Mouse (Mus musculus): ENCODE results near the gene Galnt18. TPM values are rescaled to one million over a fixed set of nuclear protein-coding genes. Genes with fewer than 3 reads are reported as not detected.

Gene Galnt18
- total RNA-seq, 1 experiment from 2014 or later, result not detected

DNA sequence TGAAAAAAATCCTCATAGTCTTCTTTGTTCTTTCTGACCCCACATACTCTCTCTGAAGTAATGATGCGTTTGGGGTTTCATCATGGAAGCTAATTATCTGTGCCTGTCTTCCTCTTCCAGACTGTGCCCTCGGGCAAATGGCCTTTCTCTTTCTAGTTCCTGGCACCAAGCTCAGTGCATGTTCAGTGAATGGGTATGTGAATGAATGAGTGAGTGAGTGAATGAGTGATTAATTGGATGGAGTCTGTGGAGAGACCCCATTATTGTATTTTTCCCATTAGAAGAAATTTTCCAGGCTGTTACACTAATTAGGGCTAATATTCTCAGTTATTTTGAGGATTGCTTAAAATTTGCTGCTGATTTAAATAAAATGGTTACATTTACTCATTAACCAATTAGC is 279.2 kb downstream of the Galnt18 start:
- no peak for ATAC-seq (replicated peaks; ENCODE audit: low read depth, poor library complexity, severe bottlenecking)

DNA sequence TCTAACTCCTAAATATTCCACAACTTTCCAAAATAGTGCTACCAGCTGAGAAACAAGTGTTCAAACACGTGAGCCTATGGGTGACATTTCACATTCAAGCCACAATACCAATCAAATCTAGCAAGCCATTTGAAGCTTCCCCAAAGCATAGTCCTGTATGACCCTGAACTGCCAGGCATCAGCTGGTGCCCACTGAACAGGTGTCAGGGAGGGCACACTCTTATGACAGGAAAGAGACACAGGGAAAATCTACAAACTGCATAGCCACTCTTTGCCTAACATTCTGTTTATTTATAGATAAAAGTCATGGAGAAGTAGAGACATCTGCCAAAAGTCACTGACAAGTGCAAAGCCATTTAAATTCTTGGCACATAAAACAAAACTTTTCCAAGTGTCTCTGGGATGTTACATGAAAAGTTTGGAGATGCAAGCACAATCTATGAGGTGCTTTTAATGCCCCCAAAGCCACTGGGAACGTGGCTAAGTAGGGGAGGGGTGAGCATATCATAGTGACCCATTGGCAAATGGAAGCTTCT is 280.5 kb downstream of the Galnt18 start:
- no peak for ATAC-seq (replicated peaks; ENCODE audit: low read depth, poor library complexity, severe bottlenecking)

DNA sequence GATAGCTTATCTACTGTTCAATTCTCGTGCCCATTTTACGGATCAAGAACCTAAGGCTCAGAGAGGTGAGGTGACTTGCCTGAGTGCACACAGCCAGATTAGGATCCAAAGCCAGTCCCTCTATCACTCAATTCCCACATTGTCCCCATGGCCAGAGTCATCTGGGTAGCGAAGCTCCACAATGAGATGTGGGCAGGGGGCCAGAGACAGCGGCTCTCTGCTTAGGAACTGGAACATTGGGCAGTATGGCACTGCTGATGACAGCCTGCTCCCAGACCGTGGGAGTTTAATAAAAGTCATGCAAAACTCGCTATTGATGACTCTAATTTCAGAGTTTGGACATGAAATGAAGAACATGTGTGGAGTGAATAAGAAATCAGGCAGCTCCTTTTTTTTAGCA is 282.6 kb downstream of the Galnt18 start:
- ATAC-seq (replicated peaks; ENCODE audit: low read depth, poor library complexity, severe bottlenecking), result no peak

DNA sequence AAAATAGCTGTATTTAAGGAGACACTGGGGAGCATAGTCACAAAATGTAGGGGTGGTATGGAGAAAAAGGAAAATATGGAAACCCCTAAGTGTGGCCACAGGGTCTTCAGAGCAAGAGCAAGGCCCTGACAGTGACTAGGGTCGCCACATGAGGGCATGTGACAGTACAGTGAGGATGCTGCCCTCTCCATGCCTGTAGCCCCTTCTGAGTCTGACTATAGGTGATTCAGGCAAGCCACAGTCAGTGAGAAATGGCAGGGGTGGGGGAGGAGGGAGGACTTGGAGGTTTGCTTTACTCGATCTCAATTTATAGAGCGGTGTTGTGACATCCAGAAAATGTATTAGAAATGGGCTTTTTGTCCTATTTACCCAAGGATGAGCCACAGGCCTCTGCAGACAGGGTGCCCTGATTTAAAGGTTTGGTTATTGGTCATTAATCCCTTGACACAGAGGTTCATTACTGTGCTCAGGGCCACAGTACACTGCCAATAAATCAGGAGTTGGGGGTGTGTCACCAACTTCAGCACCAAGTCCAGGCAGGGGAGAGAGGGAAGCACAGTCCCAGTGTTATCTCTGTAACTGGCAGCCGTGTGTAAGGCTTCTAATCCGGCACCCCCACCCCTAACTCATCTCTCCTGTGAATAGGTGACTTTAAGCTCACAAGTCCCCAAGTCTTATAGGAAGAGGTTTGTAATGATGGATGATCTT is 287.4 kb downstream of the Galnt18 start:
- no peak for ATAC-seq (replicated peaks; ENCODE audit: low read depth, poor library complexity, severe bottlenecking)

DNA sequence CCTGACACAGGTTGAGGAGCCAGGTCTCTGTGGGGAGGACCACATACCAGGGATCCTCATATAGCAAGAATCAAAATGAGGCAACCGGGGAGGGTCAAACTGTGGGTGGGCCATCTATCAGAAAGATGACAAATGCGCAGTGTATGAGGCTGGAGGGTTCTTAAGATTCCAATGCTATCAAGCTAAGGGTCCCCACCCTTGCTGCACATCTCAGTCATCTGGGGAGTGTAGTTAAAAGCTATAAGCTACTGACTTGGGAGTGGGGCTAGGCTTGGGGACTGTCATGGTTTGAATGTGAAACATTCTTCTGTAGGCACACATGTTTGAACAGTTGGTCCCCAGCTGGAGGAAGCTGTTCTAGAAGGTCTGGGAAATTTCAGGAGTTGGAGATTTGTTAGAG is 288.2 kb downstream of the Galnt18 start:
- ATAC-seq (replicated peaks; ENCODE audit: low read depth, poor library complexity, severe bottlenecking), result no peak

DNA sequence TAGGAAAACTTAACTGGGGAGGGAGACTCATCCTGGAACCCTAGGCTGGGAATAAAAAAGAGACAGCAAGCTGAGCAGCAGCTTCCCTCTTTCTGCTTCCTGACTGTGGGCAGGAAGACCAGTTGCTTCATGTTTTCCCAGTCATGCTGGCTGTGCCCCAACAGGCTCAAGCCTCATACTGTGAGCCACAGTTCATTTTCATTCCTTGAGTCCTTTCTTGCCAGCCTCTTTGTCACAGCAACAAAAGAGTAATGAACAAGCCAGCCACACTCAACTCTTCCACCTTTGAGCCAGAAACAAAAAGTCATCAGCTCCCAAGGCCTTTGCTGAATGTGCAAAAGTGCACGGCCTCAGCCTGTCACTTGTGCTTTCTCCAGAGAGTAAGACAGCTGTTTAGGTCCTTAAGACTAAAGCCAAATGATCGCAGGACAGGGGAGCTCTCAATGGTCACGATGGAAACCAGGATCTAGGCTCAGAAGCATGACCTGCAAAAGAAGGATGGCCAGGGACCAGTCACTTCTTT is 292.9 kb downstream of the Galnt18 start:
- ATAC-seq (replicated peaks; ENCODE audit: low read depth, poor library complexity, severe bottlenecking), result no peak

DNA sequence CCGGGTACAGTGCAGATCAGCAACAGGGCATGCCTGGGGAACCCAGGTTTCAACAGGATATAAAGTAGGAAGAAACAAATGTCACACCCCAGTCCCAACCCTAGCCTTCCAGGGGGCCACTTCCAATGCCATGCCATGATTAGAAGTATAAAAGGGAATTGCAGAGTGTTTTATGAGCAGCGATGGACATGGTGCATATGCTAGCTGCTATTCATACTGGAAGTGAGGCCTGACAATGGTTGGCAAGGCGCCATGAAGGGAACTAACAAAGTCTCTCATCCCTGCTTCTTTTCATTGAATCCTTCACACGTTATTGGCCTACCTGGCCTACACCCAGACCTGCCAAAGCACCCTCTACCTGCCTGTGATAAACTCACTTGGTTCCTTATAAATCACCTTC is 295.9 kb downstream of the Galnt18 start:
- ATAC-seq (replicated peaks; ENCODE audit: low read depth, poor library complexity, severe bottlenecking), result no peak

DNA sequence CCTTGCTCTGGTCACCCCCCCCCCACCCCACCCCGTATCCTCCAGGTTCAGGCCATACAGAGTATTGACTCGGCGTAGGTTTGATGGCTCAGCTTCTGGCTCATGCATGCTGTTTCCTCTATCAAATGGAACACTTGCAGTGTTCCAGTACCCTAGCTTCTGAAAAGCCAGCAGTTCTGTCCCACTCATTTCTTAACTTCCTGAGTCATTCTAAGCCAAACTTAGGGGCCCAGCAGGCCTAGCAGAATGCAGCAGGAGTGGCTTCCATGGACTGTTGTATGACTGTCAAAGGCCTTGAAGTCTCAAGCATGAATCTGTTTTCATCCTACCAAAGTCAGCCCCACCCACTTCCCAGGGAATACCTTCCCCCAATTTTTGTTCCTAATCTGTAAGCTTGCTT is 296.5 kb downstream of the Galnt18 start:
- no peak for ATAC-seq (replicated peaks; ENCODE audit: low read depth, poor library complexity, severe bottlenecking)

DNA sequence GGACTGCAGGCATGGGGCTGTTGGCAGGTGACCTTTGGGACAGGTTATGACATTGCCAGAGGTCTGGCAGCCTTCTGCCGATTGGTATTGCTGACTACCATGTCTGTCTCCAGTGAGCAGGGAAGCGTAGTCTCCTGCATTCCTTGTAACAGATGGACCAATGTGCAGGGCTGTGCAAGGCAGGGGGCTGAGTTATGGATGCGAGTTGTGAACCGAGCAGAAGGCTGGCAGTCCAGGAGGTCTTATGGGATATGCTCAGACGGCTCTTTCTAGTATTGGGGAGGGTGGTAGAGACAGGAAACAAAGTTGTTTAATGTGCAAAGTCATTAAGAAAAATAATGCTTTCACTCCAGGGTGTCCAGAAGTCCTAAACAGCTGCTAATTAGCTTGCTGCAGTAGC is 312.1 kb downstream of the Galnt18 start:
- ATAC-seq (replicated peaks; ENCODE audit: low read depth, poor library complexity, severe bottlenecking), result no peak

DNA sequence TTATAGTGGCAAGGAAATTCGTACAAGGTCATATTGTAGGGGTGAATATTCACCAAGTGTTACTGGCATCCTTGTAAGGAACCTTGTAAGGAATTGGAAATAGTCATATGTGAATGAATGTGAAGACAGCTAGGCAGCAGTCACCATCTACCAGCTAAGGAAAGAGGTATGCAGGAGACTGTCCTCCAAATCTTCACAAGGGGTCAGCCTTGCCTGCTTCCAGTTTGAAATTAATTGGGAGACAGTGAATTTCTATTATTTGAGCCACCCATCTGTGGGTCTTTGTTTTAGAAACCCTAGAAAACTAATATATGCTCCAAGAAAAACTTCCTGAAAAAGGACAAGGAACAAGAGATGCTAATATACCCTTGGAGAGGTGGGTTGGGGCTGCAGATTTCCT is 313.1 kb downstream of the Galnt18 start:
- ATAC-seq (replicated peaks; ENCODE audit: low read depth, poor library complexity, severe bottlenecking), result no peak

DNA sequence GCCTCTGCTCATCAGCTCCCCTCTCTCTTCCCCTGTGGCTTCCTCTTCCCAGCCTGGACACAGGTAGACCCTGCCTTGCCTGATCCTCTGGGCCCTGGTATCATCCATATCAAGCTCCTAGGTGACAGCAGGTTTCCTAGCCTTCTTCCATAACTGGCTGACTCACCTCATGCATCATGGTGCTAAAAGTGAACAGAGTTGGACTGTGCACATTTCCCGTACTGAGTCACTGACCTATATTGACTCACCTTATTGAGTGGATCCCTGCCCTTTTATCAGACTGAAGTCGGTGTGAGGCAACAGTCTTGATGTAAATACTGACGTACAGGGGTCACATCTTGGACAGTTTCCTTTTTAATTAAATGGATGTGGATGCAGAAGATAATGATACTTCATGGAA is 313.7 kb downstream of the Galnt18 start:
- no peak for ATAC-seq (replicated peaks; ENCODE audit: low read depth, poor library complexity, severe bottlenecking)

DNA sequence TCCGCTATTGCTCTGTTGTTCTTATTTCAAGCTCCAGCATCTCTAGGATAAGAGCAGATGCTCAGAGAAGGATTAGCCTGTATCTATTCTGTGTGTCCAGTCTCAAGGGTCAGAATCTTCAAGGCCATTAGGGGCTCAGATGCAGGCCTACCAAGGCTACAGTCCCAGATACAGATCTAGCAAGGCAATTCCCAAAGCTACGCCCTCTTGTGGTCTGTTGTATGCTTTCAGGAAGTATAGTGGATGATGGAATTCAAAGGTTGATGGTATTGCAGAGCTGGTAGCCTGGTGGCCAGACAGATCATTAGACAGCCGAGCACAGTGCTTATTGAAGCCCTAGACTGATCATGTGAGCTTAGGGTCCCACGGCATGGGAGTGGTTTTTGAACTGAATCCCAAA is 320.1 kb downstream of the Galnt18 start:
- ATAC-seq (replicated peaks; ENCODE audit: low read depth, poor library complexity, severe bottlenecking), result no peak

DNA sequence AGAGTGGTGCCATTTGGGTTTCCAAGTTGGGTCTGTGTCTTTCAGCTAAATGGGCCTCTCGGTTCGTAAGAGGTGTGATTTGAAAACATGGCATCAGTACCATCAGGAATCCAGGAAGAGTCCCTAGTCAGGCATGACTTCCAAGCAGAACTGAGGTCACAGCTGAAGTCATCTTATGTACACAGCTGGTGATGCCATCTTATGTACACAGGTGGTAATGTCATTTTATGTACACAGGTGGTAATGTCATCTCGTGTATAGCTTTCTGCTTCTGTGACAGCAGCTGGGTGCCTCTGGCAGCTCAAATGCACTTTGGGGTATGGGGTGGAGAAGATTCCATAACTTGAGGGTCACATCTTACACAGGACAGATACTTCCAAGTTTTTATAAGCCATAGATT is 323.8 kb downstream of the Galnt18 start:
- ATAC-seq (replicated peaks; ENCODE audit: low read depth, poor library complexity, severe bottlenecking), result no peak

DNA sequence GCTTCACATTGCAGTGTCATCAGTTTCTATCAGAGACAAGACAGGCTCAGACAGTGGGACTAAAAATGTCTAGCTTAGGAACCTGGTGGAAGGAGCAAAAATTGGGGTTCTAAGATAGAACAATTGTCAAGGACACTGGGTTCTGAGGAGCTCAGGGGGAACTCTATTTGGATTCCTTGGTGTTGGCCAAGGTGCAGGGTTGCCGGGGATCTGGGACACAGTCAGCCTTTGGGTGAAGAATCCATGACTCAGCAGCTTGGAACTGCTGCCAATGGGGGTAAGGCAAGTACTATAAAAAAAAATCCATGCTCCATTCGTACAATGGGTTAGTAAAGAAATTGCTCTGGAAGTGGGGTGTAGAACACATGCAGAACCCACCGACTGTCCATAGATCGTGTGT is 324.2 kb downstream of the Galnt18 start:
- ATAC-seq (replicated peaks; ENCODE audit: low read depth, poor library complexity, severe bottlenecking), result no peak

DNA sequence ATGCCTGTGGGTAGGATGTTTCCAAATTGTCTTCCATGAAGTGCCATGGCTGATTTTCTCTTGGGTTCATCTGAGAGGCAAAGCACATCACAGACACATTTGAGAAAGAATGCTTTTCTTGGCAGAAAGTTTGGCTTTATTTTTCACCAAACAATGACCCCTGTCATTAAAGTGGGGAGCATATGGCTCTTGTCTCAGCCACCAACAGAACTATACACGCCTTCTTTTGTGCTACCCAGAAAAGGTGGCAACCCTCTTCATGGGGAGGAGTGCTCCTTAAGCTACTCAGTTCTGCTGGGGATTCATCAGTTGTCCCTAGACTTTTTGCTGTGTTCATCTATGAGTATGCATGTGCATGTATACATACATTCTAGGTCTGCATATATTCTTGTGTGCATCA is 327.8 kb downstream of the Galnt18 start:
- ATAC-seq (replicated peaks; ENCODE audit: low read depth, poor library complexity, severe bottlenecking), result no peak

DNA sequence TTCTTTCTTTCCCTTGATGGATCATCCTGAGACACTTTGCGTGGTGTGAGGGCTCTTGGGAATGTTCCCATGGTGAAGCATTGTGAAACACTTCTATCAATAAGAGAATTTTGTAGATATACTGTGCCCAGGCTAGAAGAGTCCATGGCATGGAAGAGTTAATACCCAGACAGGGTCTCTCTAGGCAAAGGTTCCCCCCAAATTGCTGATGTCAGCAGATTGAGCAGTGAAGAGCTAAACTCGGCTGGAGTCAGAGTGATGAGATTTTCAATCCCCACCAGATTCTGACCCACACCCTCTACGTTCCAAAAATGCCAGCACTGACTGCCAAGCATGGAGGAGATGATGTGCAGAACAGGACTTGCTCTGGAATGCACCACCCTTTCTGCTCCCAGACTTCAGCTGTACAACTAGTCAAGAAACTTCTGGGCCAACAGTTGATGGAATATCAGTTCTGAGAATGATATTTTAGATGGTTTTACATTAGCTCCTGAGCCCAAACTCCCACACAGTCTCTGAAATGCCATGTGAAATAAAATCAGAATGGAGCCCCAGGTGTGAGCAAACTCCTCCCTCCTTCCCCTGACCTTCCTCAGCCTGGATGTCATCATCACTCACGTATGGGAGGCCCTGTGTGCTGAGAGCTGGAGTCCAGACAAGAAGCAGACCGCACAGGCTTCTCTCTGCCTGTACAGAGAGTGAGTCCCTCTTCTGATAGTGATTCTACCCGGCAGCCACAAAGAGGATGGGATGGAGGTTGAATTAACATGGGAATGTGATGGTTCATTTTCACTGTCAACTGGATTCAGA is 329.3 kb downstream of the Galnt18 start:
- ATAC-seq (replicated peaks; ENCODE audit: low read depth, poor library complexity, severe bottlenecking), result no peak

DNA sequence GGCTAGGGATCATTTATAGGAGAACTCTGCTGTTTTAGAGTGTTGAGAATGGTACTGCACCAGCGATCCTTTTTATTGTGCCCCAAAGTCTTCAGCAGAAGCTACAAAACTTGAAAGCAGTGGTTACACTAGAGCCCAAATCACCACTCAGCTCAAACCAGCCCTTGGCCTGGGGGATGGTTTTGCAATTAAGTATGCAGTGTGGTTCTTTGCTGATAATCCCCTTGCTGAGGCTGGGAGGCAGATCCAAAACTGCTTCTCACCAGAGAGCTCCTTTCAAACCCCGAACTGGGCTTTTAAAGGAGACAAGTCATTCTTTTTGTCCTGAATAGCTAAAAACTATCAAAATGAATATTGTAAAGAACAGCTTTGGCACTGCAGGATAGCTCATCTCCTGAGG is 346.6 kb downstream of the Galnt18 start:
- no peak for ATAC-seq (replicated peaks; ENCODE audit: low read depth, poor library complexity, severe bottlenecking)

DNA sequence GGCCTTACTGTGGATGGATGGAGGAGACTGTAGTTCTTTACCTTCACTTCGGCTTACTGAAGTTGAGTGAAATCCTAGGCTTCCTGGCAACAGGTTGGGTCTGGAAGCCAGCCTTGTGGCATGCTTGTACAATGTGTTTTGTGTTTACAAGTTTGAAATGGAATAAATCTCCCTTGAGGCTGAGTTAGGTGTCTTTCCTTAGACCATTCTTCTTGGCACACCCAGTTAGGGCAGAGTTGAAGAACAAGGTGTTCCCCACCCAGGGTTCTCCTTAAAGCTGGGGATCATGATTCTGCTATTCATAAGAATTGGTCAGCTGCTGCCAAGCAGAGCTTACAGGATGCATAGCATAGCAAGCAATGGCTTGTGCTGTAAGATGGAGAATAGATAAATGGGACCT is 352.4 kb downstream of the Galnt18 start:
- no peak for ATAC-seq (replicated peaks; ENCODE audit: low read depth, poor library complexity, severe bottlenecking)

All from common myeloid progenitor, adult 5-6 weeks (primary cell).